Mouse (Mus musculus) lung, postnatal 36 days (tissue): ENCODE data around the gene Gm45618.

Experiments used
- DNase-seq: peaks from one replicate; pipeline ENCODE4 v3.0.0; 2022; ENCODE audit warnings: mixed read lengths

Gm45618 gene

DNA sequence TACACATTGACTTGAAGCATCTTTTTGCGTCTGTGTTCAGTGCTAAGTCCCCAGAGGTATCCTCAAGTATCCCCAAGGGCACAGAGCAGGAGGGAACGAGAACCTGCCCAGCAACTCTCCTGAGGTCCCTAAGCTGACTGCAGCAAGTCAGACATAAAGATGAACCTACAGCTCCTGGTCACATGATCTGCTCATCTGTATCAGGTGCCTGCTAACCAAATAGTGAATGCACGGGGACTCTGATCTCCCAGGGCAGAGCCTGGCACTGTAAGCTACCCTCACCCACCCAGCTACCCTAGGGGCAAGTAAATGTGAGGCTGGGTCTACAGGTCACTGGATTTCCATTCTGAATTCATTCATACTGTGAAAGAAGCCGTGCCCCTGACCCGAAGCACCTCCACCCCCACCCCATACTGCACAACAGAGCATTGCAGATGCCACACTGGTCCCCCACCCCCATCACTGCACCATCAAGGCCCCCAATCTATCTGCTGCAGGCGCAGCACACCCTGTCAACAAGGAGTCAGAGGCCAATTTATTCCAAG, 26.8 kb downstream of the Gm45618 start:
- DNase-seq = no peak

DNA sequence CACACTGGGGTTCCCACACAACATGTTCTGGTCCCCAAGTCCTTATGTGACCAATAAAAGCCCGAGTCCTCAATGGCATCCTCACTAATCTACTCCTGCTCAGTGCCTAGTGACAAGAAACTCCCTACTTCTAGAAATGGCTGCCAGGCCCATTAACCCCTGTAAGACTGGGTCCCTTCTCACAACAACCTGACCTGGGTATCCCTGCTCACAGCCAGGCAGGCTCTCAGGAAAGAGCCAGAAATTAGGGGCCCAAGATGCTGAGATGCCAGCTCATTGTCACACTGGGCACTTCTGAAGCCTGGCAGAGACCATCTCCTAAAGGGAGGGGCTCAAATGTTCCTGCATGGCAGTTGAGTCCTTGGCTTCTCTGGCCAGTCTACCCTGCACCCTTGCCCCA, 27.5 kb downstream of the Gm45618 start:
- no peak for DNase-seq

DNA sequence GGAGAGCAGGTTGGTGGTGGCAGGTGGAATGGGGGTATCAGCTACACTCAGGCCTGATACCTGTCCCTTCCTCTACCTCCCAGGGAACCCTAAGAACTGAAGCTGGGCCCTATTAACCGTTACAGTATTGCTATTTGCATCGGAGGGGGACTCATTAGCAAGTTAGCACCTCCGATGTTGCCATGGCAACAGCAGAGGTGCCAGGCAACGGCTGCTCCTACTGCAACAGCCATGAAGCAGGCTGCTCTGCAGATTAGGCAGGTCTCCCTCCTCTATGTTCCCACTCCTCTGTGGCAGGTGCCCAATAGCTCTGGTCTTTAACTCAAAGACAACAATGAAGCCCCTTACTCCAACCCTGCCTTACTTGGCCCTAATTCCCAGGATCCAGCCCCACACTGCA, 28.7 kb downstream of the Gm45618 start:
- DNase-seq = no peak

DNA sequence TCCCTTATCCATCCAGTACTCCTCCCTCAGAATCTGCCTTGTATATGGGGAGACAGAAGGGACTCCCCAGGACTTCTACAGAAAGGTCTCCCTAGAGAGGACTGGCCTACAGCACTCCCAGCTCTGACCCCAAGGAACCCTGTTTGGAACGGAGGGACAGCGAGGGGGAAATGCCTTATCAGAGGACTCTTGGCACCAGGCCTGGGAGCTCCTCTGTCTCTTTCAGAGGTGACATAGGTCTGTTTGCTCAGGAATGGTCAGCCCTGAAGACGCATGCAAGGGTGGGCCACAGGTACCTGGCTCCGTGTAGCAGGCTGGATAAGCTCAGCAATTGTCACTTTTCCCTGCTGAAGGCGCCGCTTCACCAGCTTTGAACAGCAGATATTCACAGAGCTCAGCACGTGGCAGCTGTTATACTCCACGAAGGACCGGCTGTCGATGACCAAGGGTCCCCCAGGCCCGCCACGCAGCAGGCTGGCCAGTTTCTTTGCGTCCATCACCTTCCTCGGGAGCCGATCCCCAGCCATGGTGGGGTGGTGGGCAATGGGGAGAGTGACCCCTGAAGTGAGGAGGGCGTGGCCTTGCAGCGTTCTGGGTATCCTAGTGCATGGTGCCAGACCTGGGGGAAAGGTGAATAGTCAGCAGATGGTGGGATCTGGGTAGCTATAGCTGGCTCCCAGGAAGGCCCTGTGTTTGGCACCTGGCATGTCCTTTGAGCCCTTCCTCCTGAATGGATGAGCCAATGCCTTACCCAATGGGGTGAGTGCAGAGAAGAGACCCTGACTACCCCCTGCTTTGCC, 30.7 kb downstream of the Gm45618 start:
- DNase-seq = no peak

DNA sequence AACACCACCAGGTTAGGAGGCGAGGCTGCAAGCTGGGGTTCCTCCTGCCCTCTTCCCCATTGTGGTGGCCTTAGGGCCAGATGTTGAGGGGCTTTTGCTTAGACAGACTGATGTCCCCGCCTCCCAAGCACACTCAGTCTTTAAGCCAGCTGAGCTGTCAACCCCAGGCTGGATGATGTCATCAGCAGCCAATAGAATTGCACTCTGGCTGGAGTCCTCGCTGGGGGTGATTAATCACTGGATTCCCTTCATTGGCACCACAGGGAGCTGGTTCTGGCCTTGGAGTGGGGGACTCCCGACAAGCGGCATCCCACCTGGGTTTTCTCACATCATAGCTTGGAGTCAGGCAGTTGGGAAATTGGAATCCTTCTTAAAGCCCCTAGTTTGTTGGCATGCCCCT, 31.6 kb downstream of the Gm45618 start:
- DNase-seq = no peak

DNA sequence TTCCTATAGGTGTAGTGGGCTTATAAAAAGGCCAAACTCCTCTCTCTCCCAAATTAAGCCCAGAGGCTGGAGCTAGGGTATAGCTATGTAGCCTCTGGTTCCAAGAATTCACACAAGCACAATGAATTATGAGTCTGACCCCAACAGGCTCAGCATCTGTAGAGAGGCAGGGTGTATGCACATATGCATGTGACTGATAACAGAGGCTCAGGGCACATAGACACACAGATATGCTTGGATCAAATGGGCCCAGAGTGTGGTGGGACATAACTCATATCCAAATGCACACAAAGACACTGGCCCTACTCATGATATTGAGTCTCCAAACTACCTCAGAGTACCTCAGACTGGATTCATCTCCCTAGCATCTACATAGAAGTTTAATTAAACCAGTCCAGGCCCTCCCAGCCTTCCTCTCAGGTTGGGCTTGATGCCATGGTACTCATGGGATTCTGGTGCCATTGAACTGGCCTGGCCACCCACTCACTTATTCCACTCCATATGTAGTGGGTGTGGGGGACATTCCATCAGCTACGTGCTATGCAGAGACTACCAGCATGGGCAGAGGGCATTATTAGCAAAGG, 33.4 kb downstream of the Gm45618 start:
- no peak for DNase-seq

DNA sequence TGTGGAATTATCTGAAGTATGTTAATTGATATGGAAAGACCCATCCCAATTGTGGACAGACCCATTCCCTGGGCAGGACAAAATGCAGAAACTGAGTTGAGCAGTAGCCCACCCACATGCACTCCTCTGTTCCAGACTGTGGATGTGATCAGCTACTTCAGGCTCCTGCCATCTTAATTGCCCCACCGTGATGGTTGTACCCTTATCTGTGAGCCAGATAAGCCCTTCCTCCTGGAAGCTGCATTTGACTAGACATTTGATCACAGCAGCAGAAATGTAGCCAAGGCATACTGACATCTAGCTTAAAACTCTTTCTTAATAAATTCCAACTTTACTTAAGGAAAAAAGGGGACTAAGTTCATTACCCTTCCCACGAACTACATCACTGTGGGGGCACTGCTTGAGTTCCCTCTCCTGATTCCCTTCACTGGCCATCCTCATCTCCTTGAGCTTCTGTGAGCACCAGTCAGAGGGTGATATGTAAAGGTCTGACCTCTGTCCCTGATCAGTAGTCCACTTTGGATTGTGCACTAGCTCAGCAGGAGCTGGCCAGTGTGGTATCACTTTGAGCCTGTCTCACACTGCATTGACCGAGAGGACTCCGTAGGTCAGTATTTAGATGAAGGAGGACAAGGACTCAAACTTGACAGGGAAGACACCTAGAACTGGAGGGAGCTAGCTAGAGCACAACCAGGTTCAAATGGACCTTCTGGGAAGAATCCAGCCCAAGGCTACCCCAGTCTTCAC, 34.2 kb downstream of the Gm45618 start:
- DNase-seq = no peak

DNA sequence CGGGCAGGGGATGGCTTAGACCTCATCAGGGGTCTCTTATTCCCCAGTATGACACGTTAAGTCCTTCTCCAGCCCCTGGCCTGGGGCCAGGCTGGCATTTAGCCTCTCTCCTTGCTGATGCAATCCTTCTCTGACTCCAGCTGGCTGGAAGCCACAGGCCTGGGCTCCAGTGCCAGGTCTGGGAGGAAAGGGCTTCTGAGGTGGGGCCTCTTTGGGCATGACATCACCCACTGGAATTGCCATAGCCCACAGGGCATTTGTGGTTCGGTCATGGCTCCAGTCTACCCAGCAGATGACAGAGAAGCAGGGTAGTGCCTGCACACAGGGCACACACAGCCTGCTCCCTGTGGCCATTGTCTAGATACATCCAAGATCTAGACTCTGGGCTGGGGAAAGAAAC, 35.7 kb downstream of the Gm45618 start:
- peak; percentile 92 for DNase-seq

DNA sequence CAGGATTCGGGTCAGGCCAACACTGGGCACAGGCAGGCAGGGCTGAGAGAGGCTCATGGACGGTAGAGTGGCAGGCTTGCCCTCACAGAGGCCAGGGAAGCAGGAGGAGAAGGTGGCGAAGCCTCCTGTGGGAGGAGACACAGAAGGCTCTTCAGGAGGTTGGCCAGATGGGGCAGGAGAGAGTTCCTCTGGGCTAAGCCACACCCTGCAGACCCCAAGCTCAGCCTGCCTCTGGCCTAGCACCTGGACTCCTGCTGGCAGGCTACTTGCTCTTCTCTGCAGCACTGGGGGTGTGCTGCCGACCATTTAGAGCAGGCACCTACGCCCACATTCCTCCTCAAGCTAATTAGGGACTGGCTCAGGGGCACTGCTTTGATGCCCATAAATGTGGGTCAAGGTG, 36.1 kb downstream of the Gm45618 start:
- DNase-seq = peak; percentile 24

DNA sequence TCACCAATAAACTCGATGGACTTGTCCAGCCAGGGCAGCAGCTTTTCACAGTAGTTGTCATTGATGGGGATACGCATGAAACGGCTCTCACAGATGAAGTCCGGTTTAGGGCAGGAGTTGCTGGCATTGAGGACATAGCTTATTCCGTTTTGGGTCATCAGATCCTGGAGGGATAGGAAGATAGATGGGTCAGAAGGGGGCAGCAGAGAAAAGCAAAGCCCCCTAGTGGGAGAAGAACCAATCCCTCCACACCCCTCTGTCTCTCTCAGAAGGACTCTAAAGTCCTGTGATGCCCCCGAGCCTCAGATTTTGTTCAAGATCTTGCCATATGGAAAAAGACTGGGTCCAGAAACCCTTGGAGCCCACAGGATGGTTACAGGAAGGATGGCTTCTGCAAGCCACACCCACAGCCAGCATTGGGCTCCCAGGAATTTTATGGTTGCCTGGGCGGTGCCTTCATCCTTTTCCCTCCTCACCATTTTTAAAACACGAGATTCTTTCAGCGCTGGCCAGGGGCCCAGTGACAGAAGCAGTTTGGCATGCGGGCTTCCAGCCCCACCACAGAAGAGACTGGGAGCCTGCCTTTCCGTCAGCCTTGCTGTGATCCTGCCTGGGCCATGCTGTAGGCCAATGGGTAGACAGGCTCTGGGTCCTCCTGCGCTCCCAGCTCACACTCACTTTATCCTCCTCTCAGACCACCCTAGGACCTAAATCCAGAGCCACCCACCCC, 36.8 kb downstream of the Gm45618 start:
- DNase-seq = peak; percentile 82

DNA sequence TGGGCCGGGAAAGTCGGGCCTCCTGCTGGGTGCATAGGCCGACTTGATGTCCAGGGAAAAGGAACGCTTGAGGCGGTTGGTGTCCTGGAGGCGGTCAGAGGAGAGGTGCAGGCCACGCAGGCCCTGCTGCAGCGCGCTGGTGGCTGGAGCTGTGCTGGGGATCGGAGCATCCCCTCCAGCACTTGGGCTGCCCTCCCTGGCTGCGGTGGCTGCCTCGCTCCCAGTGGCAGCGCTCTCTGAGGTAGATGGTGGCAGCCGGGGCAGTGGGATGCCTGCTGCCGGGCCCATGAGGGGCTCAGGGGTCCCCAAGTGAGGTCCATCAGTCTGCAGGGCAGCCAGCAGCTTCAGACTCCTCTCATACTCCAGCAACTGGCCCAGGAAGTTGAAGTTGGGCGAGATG, 37.9 kb downstream of the Gm45618 start:
- no peak for DNase-seq

DNA sequence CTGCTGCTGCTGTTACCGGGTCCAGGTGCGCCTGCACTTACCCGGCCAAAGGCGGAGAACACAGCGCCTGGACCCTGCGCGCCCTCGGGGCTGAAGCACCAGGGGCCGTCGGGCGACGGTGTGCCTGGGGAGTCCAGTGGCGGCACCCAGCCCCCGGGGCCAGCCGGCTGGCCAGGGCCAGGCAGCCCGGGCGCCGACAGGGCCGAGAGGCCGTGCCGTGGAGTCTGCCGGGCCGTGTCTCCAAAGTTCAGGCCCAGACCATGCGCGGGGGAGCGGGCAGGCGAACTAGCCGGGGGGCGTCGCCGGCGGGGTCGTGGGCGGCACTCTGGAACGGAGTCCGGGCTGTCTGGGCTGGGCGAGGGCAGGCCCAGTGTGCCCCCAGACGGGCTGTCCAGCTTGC, 38.4 kb downstream of the Gm45618 start:
- DNase-seq = no peak

DNA sequence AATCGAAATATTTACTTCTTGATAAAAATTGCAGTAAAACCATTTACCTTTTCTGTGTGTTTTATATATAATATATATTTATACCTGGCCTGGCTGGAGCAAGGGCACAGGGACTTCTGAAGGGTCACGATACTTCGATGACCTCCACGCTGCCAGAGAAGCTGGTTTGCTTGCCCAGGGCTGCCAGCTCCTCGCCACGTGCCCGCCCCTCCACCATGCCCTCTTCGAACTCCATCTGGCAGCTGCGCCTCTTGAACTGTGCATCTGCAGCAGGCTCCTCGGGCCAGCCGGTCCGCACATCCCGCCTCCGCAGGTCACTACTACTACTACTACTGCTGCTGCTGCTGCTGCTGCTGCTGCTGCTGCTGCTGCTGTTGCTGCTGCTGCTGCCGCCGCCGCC, 38.8 kb downstream of the Gm45618 start:
- DNase-seq = no peak

DNA sequence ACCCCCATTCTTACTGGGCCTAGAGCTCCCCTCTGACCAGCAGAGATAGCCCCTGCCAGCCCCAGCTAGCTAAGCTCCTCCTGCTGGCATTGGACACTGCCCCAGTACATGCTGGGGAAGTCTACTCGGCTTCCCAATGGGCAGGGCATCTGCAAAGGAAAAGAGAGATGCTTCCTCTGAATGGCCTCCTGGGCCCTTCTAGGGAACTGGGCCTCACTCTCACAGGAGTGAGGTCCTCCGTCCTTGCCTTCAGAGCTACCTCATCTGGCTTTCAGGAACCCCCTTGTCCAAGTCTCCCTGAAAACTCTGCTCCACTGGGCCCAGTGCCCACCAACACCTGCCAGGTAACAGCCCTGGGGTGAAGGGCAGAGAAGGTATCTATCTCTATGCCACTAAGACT, 39.7 kb downstream of the Gm45618 start:
- no peak for DNase-seq

DNA sequence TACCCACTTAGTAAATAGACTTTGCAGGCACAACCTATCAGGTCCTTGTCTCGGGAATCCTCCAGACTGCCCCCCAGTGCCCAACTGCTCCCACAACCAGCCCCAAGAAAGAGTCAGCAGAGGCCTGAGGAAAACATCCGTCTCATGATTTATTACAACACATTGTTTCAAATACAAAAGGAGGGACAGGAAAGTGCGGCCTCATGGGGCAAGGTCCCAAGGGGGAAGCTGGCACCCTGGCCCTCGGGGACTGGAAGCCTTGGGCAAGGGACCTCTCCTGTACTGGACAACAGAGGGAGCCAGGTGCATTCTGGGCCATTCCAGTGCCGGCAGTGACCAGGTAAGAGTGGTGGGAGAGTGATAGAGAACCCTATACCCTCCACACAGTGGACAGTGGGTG, 41.2 kb downstream of the Gm45618 start:
- peak; percentile 55 for DNase-seq

DNA sequence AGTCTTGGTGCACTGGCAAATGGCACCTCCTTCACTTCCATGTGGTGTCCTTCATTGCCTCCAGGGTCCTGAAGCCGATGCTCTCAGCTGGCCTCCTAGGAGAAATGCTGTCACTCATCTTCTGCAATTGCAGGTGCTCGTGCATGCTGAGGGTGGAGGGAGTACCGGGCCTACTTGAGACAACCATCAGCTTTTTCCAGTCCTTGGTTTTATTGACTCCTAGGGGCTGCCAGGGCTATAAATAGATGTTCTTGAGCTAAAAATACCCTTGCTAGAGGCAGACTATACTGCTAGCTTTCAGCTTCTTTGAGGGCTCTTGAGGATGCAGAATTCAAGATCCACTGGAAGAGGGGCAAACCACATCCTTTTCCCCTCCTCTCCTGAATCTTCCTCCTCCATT, 43.4 kb downstream of the Gm45618 start:
- DNase-seq = peak; percentile 16

DNA sequence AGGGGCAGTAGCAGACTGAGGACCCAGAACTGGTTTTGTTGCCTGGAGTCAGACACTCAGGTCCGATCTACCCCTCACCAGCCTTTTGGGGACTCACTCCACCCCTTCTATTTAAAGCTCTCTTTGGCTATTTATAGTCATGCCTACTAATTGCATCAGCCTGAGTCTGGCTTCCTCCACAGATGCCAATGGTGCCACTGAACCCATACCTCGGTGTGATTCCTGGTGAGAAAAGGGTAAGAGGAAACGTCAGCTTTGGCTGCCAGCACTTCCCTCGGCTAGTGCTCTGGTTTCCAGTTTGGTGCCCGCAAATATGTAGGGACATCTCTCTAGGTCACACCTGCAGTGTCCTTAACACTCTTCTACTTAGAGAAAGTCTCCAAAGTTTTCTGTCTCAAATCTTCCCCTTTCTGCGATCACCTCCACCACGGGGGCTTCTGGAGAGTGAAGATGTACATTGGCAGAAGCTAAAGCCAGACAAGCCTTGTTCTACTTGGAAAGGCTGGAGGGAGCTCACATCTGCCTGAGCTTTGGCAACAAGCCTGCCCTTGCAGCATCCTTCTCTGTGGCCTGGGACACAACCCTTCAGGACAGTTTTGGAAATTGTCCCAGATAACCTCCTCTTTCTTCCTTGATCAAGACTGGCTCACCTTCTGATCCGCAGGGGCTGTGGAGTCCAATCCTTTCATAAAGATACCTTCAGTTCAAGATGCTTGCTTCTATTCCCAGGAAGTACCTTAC, 46.2 kb downstream of the Gm45618 start:
- DNase-seq = no peak

DNA sequence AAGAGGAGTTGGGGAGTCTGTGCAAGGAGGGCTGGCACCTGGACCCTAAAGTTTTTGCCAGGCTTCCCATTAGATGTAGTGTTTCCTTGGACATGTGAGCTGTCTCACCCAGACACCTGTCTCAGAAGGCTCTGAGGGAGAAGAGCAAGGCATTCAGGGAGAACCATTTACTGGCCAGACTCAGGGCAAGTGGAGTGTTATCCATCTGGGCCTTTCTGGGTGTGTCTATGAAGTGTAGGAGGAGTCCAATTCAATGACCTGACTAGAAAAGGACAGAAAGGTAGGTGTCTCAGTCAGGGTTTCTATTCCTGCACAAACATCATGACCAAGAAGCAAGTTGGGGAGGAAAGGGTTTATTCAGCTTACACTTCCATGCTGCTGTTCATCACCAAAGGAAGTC, 48.8 kb downstream of the Gm45618 start:
- no peak for DNase-seq

DNA sequence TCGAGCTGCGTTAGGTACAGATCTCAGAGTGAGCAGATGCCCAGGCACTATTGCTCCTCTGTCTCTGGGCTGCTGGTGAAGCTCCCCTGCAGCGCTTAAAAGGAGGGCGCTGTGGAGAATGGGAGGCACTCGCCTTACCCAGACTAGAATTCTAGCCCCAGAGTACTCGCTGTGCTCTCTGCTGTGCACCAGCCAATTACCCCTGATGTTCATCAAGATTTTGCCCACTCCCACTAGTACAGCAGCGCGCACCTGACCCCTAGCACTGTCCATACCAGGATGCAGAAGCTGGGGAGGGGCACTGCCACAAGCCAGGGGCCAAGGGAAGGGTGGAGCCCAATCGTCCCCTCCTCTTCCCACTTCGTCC, 49.3 kb downstream of the Gm45618 start:
- no peak for DNase-seq

DNA sequence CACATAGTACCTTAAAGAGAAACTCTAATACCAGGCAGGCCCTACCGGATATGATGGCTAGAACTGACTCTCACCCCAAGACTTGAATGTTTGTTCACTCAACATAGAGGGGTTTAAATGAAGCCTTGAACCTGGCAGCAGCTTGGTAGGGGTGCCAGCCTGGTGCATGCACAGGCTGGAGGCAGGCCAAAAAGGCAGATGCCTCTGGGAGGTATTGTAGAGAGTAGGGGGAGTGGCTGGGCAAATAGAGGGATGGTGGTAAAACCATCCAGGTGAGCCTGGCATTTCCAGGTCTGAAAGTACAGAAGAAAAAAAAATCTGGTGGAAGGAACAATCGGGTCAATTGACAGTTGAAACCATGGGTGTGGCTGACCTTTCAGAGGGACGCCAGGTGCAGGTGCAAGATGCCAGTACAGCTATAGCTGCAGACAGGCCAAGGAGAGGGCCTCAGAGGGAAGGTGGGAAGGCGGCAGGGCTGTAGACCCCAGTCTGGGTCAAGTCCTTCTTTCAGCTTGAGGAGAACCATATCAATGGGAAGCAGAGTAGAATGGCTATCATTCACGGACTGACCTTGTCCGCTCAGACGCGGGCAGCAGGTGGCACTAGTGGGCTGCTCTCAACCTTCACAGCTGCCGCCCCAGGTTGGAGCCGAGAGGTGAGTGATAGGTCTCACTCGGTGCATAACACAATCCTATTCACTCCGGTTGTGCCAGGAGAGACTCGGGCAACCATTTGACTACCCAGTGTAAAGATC, 49.9 kb downstream of the Gm45618 start:
- peak; percentile 90 for DNase-seq
